Mouse (Mus musculus): ENCODE results near the gene Bod1. TPM values are rescaled to one million over a fixed set of nuclear protein-coding genes. Genes with fewer than 3 reads are reported as not detected.

Bod1 gene
- total RNA-seq (2015; ENCODE audit: low replicate concordance) (1.9 and 4.6 TPM in 2 replicates), total RNA-seq (2017; ENCODE audit: low replicate concordance) (1.5 and 3.2 TPM in 2 replicates)

DNA sequence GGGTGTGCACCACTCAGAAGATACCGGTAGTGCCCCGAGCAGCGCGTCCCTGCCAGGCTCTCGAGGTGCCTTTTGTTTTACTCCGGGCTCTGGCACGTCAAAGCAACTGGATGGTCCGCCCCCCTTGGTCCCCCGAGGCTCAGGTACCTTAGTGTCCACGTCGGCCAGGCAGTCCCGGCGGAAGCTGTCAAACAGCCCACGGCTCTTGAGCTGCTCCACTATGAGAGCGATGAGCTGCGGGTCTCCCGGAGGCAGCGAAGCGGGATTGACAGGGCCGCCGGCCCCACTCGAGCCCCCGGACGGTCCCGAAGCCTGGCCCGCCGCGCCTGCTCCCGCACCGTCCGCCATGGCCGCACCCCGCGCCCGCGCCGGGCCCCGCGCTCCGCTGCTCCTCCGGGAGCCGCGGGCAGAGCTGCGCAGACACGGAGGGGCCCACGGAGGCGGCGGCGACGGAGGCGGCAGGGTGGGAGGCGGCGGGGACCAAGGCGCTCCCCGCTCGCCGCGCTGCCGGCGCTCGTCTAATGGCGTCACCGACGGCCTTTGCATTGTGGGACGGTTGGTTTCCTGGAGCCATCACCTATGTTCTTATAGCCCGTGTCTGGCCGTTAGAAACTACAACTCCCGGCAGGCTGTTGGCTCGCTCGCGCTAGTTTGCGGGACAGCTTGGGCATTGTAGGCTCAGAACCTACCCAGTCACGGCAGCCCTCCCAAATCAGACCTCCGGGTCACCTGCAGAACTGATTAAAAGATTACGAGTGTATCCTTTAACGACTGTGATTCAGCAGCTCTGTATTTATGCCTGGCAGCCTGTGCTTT is at the start of gene Bod1:
Gene Bod1 (minus strand): TSS at position 532 of the 816 bp plus-strand sequence.
- peak; percentile 84 for ATAC-seq (replicated peaks; ENCODE audit: low FRiP score, poor library complexity, severe bottlenecking)

DNA sequence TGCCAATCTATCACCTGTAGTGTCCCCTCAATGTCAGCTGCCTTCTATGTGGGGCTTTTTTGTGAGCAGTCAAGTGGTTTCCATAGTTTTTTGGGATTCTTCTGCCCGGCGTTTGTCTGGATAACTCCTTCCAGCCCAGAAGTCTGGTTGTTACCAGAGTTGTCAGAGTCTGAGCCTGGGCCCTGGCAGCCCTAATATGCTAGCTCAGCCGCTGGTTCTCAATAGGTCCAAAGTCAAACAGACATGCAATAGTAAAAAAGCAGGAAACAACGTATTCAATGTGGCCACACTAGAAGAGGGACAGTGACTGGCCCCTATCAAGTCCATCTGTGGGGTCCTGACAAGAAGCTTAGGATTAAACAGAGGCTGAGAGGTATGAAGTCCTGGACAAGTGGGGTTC is 47.4 kb upstream of the Bod1 start:
- no peak for ATAC-seq (replicated peaks; ENCODE audit: low FRiP score, poor library complexity, severe bottlenecking)

DNA sequence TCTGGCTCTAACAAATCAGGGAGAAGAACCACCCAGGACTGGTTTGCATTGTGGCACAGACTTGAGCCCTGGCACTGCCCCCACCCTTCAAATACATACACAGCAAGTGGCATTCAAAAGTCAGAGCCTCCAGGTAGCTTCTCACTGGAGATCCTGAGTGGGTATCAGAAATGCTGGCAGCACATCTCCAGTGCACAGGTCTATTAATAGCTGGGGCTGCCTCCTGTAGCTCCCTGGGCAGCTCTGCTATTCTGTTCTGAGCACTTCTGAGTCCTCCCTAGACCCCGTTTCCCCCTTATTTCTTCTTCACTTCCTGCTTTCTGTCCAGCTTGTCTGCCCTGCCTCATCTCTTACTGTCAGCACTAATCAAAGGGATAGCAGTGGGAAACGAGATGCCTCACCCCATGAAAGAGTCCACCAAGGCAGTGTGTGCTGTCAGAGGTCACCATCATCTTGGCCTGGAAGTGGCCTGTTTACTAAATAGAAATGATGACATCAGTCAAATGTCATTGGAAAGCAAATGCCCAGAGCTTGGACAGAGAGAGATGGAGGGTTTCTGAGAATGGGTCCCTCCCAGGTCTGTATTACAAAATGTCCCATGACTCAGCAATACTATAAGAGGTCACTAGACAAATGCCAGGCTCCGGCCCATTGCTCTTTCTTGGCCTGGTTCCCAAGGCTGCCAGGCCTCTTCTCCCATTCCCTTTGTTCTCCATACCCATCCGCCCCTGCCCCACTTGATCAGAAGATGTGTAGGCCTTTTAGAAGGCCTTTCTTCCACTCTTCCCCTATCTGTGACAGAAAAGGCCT is 46.4 kb upstream of the Bod1 start:
- ATAC-seq (replicated peaks; ENCODE audit: low FRiP score, poor library complexity, severe bottlenecking) = no peak

DNA sequence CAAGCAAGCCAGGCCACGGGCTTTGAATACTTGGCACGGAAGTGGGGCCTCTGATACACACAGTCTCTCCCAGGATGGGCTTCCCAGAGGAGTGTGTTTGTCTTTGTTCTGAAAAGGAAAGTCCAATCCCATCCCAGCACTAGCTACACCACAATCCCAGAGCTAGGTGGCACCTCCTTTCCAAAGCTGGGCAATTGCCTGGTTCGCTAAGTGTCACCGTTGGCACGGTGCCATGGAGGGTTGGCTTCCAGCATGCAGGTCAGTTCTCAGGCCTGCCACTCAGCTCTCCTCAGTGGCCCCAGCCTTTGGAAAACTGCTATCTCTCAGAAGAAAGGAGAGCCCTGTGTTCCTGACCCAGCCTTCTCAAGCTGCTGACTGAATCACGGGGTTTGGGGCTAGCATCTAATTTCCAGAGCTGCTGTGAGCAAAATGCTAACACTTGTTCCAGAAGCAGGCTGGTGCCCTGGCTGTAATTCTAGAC is 42.0 kb upstream of the Bod1 start:
- ATAC-seq (replicated peaks; ENCODE audit: low FRiP score, poor library complexity, severe bottlenecking) = peak; percentile 38; the same call in 1 of the 2 replicates

DNA sequence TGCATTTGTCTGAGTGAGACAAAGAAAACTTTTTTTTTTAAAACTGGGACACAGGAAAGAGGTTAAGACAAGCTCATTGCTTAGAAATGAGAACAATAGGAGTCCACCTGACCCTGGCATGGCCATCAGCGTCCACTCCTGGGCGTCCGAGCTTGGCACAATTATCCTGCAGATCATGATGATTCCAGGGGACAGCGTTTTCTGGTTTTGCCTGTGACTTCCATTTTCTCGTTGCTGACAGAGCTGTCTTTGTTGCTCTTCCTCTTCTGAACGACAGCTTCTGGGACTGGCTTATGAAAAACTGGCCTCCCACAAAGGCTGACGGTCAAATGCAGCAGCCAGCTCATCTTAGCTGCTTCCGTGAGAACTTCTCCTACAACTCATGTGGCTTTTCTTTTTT is 41.4 kb upstream of the Bod1 start:
- no peak for ATAC-seq (replicated peaks; ENCODE audit: low FRiP score, poor library complexity, severe bottlenecking)

DNA sequence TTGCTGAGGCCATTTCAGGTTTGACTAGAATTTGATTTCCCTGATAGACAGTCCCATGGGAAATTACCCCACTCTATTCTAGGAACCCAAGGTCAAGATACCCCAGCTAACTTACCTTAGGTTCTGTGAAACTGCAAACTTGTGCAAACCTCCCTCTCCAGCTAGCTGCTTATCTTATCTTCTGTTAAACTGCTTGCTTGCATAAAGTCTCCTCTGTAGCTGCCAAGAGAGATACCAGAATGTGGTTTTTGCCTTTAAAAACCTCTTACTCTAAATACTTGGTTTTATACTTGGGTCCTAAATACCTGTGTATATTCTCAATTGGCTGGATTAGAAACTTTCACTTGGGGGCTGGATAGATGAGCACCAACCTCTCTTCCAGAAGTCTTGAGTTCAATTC is 36.1 kb upstream of the Bod1 start:
- ATAC-seq (replicated peaks; ENCODE audit: low FRiP score, poor library complexity, severe bottlenecking) = peak; percentile 53; the same call in 1 of the 2 replicates

DNA sequence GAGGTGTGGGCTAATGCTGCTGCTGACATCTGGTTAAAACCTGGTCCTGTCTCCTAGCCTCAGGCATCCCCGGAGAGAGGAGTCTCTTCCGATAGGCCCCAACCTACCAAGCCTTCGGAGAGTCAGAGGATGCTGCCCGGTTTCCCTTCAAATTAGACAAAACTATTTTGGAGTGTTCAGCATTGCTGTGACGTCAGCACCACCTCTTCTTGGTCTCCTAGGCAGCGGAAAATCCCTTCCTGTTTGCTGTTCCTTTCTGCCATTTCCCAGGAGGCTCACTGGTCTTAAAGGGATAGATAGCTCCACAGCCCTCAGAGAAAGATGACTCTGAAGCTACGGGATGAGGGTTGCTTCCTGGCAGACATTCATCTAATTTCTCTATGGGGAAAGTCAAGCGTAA is 31.5 kb upstream of the Bod1 start:
- ATAC-seq (replicated peaks; ENCODE audit: low FRiP score, poor library complexity, severe bottlenecking) = no peak

DNA sequence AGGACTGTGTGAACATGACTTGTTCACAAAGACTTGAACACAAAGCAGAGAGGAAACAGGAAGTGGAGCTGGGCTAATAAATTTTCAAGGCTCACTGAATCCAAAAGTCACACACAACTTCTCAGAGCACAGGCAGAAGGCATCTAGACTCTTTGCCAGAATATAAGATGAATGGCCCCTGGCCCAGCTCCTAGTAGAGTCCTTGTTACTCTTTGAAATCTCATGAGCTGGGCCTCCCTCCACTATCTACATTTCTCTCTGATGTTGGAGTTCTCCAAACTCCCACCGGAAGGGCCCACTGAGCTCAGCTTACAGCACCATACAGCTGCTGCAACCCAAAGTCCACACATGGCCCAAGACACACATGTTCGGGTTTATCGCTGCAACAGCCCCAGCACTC is 30.2 kb upstream of the Bod1 start:
- no peak for ATAC-seq (replicated peaks; ENCODE audit: low FRiP score, poor library complexity, severe bottlenecking)

DNA sequence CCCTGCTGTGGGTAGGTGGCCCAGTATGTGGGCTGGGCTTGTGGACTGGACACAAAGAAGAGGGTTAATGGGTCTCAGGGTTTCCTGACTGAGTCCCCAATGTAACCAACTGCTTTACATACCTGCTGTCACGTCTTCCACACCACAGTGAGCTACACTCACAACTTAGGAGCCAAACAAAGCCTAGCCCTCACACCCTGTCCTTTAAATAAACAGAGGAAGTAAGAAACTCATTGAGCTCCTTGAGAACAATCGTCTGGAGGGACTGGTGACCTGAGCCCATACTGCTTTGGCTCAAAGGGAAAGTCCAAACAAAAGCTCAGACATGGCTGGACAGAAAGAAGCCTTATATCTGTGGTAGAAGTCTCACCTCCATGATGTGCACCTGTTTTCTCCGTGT is 27.8 kb upstream of the Bod1 start:
- ATAC-seq (replicated peaks; ENCODE audit: low FRiP score, poor library complexity, severe bottlenecking) = no peak

DNA sequence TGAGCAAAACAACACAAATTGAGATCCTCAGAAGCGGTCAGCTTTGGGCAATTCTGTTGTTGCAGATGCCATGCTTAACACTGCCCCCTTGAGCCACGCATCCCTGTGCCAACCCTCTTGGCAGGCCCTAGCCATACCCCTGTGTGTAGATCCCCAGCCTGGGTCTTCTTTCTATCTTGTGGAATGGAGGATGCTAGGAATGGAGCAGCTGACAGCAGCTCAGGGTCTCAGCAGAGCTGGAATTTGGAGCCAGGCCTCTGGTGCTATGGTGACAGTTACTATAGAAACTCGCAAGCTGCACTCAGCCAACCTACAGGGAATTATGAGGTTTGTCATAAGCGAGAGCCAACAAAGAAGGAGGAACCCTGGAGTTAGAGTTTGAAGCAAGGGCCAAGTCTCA is 23.1 kb upstream of the Bod1 start:
- ATAC-seq (replicated peaks; ENCODE audit: low FRiP score, poor library complexity, severe bottlenecking) = no peak

DNA sequence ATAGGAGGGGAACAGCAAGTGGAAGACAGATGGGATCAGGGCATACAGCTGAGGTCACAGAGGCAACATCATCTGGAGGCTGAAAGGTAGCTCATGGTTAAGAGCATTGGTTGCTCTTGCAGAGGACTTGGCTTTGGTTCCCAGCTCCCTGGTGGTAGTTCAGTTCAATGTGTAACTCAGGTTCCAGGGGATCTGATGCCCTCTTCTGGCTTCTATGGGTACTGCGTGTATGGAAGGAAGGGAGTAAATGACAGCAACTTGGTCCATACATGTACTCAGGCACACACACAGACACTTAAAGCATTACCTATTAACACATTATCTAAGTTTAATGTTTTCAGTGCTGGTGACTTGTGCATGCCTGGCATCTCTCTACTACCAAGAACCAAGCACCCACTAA is 22.4 kb upstream of the Bod1 start:
- ATAC-seq (replicated peaks; ENCODE audit: low FRiP score, poor library complexity, severe bottlenecking) = peak; percentile 61; the same call in 1 of the 2 replicates

DNA sequence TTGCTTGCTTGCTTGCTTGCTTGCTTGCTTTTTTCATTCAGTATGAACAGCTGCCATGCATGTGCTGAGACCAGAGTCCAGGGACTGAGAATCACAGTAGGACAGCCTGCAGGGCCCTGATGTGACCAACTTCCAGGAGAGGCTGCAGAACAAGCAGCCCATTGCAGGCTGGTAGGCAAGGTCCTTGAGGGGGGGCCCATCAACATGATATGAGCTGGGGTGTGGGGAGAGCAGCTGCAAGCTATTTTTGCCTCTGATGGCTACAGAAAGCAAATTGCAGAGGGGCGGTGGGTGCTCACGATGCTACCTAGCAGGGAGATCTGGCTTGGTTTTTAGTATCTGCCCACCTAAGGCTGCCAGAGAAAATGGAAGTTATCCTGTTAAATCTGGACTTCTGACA is 21.6 kb upstream of the Bod1 start:
- no peak for ATAC-seq (replicated peaks; ENCODE audit: low FRiP score, poor library complexity, severe bottlenecking)

DNA sequence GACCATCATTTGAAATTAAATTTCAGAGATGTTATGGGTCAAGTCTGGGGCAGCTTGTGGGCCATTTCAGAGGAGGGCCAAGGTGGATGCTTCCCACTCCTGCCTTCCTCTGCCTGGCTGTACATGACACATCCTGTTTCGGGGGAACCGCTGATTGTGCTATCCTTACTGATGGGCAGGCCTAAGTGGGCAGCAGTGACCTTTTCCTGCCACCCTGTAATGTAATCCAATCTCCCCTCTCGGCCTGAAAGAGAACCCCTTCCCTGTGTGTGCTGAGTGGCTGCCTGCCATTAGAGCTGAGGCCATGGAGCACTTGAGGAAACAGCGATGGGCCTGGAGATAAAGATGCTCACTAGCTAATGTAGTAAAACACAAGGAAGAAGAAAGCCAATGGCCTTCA is 17.3 kb upstream of the Bod1 start:
- no peak for ATAC-seq (replicated peaks; ENCODE audit: low FRiP score, poor library complexity, severe bottlenecking)

DNA sequence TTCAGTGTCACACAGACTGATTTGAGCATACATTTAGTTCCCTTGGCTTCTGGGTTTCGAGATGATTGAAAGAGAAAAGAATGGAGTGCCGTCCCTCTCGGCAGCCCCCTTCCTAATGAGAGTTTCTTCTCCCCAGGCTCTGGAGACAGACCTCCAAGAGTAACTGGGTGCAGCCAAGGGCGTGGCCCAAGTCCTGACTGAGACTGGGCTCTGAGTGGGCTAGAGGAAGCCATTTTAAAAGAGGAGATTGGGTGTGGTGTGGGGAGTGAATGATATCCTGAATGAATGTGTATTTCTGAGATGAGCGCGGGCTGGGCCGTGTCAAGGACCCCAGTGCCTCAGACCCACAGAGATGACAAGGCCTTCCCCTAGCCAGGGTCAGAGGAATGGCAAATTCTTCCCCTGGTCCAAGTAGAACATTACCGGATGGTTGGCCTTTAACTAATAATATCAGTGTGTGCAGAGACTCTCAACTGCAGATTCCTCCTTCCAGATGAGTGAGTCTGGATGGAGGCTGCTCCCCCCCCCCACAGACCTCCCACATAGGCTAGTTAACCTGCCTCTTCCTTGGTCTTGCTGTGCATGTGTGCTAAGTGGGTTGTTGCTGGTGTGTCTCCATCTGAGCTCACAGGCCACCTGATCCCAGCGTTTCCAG is 13.4 kb upstream of the Bod1 start:
- peak; percentile 66 for ATAC-seq (replicated peaks; ENCODE audit: low FRiP score, poor library complexity, severe bottlenecking)

DNA sequence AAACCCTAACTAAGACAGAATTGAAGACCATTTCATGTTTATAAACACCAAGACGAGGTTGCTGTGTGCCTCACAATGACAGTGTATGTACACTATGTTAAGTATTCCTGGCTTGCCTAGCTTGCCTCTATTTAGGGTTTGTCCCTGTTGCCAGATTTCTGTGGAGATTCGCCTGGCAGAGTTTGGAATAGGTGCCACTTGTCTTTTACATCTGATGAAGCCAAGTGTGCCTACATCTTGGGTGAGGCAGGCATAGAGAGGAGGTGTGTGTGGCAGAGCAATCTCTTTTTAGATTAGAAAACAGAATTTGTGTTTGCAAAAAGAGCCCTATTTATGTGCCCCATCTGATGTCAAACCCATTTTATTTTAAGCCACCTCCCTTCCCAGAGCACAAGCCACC is 12.4 kb upstream of the Bod1 start:
- ATAC-seq (replicated peaks; ENCODE audit: low FRiP score, poor library complexity, severe bottlenecking) = peak; percentile 23; the same call in 1 of the 2 replicates

DNA sequence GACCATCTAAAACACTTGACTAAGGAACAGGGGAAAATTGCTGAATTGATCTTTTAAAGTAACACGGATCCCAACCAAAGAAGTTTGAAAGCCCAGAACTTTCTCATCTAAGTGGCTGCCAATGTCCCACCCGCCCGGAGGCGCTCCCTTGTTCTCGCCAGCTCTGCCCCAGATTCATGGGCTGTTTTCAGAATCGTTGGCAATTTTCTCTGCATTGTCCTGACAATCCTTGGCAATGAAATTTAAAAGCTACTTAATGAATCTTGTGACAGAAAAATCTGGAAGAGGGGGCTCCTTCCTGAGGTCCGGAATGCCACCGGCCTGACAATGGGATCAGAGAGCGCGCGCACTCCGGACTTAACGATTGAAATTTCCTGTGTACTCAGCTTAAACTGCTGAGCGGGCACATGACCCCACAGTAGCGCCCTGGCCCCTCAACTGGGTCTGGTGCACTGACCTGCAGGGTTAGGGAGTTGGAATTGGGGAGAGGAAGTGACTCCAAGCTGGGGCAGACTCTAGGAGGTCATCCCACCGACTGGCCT is 8.2 kb upstream of the Bod1 start:
- ATAC-seq (replicated peaks; ENCODE audit: low FRiP score, poor library complexity, severe bottlenecking) = no peak

DNA sequence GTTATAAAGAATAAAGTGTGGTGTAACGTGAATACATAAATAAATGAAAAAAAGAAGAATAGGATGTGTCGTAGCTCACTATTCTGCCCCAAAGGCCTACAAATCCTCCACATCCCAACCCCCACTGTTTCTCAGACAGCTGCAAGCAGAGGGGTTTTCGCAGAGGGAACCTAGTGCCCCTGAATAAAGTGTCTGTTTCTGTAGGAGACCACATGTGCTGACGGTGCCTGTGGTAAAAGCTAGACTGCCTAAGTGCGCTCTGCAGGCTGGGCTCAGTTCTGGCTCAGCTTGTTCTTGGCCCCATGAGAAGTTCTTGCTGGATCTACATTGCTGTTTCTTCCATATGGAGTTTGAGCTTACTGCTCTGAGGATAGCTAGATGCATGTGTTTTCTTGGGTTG is 5.6 kb upstream of the Bod1 start:
- no peak for ATAC-seq (replicated peaks; ENCODE audit: low FRiP score, poor library complexity, severe bottlenecking)

DNA sequence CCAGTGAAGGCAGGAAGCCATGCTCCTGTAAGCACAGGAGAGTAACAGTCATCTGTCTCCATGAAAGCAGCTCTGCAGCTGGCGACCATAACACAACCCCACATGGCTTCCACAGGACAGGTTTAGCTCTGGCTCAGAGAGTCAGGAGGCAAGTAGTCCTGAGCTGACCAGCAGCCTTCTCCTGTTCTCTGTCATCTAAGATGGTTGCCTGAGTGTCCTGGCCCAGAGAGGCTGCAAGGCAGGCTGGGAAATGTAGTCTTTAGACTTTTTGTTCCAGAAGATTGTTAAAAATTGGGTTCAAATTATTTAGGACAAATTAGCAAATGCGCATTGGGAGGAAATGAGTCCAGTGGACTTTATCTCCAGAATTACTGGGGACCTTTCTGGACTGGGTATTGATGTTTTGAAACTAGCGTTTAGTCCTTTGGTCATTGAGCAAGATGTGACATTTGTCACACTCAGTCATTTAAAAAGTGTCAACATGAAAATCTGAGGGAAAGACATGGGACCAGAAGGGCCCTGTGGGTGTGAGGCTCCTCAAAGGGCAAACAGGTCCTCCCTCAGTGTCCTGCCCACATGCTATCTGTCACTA is 5.1 kb upstream of the Bod1 start:
- ATAC-seq (replicated peaks; ENCODE audit: low FRiP score, poor library complexity, severe bottlenecking) = no peak

DNA sequence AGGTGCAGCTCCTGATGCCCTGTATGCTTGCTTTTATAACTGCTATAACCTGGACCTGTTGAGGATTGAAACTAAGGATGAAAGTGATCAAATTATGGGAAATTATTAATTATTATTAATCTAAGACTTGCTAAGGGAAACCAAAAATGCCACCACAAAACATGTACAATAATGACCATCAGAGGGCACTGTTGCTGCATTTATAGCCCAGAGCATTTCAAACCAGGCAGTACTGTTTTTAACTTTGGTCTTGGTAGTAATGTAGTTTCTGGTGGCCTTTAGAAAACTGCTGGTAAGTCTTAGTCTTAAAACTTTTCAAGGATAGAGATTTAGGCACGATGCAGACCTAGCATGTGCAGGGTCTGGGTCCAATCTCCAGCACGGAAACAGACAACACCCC is 3.7 kb upstream of the Bod1 start:
- ATAC-seq (replicated peaks; ENCODE audit: low FRiP score, poor library complexity, severe bottlenecking) = peak; percentile 70

DNA sequence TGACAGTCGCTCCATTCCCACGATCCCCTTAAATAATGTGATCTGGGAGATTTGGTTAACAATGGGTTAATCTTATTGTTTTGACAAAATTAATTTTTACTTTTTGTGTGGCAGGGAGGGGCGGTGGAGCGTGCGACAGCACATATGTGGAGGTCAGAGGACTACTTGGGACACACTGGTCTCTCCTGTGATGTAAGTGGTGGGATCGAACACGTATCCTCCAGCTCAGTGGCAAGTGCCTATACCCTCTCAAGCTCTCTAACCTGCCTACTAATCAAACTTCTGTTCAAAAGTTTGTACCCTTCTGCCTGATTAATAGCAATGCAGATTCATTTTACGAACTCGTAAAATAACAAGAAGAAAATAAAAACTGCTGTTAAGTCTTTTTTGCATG is 482 bp upstream of the Bod1 start:
- no peak for ATAC-seq (replicated peaks; ENCODE audit: low FRiP score, poor library complexity, severe bottlenecking)
